Mouse (Mus musculus): ENCODE results near the gene Rimbp3. TPM values are rescaled to one million over a fixed set of nuclear protein-coding genes. Genes with fewer than 3 reads are reported as not detected.
"Not testable (repeated sequence)": the region's sequence is repeated elsewhere in the genome, so short reads cannot be mapped to it uniquely, and the experiment has no call there.

Rimbp3 gene
- polyA plus RNA-seq, 1 experiment, result not detected

DNA sequence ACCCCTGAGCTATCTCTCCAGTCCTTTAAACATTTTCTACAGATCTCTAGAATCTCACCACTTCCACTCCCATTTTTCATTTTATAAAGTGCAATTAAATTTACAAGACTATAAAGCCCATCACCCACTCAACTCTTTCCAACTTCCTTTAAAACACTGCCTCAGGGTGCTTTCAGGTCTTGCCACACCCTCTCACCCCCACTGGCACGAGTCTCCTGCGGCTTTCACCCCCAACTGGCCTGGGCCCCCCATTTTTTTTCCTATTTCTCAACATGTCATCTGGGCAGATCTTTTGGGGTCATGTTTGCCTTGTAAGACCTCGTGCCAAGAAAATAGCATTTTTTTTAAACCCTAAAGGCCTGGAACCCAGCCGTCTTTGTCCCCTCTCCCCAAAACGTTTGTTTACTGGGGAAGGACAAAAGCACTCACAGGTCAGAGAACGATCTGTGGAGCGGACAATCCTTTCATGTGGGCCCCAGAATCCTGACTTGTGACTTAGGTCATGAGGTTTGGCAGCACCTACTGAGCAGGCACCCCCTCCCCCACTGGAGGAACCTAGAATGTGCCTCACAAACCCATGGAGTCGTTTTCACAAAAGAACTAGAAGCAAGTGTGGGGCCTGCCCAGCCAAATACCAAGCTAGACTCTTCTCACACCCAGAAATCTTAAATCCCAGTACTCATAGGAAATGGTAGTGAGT is 8.7 kb downstream of the Rimbp3 start:
- TF ChIP-seq CTCF (IDR thresholded peaks at IDR 0.05; ENCODE audit: low read depth, low read length), result no peak
- TF ChIP-seq POLR2A (IDR thresholded peaks at IDR 0.05; ENCODE audit: borderline replicate concordance, low read depth, low read length), result no peak
- no peak overlapping the region for H3K27ac ChIP-seq (ENCODE audit: insufficient read depth, low read depth, low read length)
- H3K4me3 ChIP-seq (ENCODE audit: insufficient read depth, low read length), result no peak overlapping the region
- H3K4me1 ChIP-seq (ENCODE audit: control insufficient read depth, insufficient read depth, low read length), result peaks cover 10% of the 10 kb centered on the region

DNA sequence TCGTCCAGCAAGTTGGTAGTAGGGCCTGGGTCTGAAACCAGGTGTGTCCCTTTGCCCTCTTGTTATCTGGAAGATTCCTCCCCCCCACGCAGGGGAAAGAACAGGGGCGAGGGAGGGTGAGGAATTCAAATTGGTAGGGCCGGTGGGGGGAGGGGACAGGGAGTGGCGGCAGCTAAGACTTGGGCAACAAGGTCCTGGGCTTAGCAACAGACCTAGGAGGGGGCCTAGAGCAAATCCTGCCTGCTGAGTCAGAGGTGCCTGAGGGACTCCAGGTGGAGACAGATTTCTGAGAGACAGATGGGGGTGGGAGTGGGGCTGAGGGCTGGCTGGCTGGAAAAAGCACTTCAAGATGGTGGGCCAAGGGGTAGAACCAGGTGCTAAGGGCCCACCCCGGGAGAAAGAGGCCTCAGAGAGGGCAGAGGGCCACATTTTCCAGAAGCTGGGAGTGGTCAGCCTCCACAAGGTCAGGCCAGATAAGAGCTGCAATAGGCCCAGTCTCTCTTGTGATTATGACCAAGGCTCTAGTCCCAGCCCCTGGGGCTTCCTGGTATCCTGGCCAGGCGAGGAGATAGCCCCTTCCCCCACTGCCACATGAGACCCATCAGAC is 11.8 kb downstream of the Rimbp3 start:
- no peak for TF ChIP-seq POLR2A (IDR thresholded peaks at IDR 0.05; ENCODE audit: borderline replicate concordance, low read depth, low read length)
- TF ChIP-seq CTCF (IDR thresholded peaks at IDR 0.05; ENCODE audit: low read depth, low read length), result no peak
- no peak overlapping the region for H3K4me3 ChIP-seq (ENCODE audit: insufficient read depth, low read length)

DNA sequence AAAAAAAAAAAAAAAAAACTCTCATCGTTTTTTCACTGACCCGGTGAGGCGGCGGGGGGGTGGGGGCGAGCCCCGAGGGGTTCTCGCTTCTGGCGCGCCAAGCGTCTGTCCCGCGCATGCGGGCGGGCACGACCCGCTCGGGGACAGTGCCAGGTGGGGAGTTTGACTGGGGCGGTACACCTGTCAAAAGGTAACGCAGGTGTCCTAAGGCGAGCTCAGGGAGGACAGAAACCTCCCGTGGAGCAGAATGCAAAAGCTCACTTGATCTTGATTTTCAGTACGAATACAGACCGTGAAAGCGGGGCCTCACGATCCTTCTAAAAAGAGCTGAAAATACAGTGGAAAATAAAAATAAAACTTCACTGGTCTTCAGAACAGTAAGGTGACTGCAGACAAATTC is 13.8 kb downstream of the Rimbp3 start:
- Histone ChIP-seq H3K4me3 (ENCODE audit: insufficient read depth, low read length) (no peak overlapping the region), H3K27ac (ENCODE audit: insufficient read depth, low read depth, low read length) (no peak overlapping the region), H3K4me1 (ENCODE audit: control insufficient read depth, insufficient read depth, low read length) (peaks cover 12% of the 10 kb centered on the region)
- TF ChIP-seq CTCF (IDR thresholded peaks at IDR 0.05; ENCODE audit: low read depth, low read length) (no peak), POLR2A (IDR thresholded peaks at IDR 0.05; ENCODE audit: borderline replicate concordance, low read depth, low read length) (no peak)

More for the DNA sequence above, 11.8 kb downstream of the Rimbp3 start:
- Histone ChIP-seq H3K27ac (ENCODE audit: insufficient read depth, low read depth, low read length) (no peak overlapping the region), H3K4me1 (ENCODE audit: control insufficient read depth, insufficient read depth, low read length) (peaks cover 10% of the 10 kb centered on the region)

DNA sequence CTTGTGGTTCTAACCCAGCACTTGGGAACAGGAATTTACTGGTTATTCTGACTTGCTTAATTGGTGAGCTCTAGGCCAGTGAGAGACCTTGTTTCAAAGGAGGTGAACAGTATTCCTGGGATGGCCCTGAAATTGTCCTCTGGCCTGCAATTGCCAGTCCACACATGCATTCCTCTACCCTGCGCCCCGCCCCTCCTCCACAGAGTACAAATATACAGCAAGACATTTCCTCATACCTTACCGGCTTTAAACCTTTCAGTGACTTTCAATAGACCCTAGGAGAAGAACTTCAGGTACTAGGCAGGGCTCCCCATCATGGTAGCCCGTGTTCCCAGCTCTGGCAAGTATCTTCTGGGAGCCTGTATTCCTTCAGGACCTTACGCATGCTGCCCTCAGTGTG is 17.2 kb downstream of the Rimbp3 start:
- TF ChIP-seq CTCF (IDR thresholded peaks at IDR 0.05; ENCODE audit: low read depth, low read length) (no peak), POLR2A (IDR thresholded peaks at IDR 0.05; ENCODE audit: borderline replicate concordance, low read depth, low read length) (no peak)
- H3K4me1 ChIP-seq (ENCODE audit: control insufficient read depth, insufficient read depth, low read length), result peaks cover 6% of the 10 kb centered on the region
- no peak overlapping the region for H3K4me3 ChIP-seq (ENCODE audit: insufficient read depth, low read length)
- no peak overlapping the region for H3K27ac ChIP-seq (ENCODE audit: insufficient read depth, low read depth, low read length)

GRCm38 (mm10) chr16:17226496-17226895 is 18.1 kb downstream of the Rimbp3 start:
- TF ChIP-seq CTCF (IDR thresholded peaks at IDR 0.05; ENCODE audit: low read depth, low read length) (no peak), POLR2A (IDR thresholded peaks at IDR 0.05; ENCODE audit: borderline replicate concordance, low read depth, low read length) (no peak)
- H3K4me3 ChIP-seq (ENCODE audit: insufficient read depth, low read length), result no peak overlapping the region
- peaks cover 6% of the 10 kb centered on the region for H3K4me1 ChIP-seq (ENCODE audit: control insufficient read depth, insufficient read depth, low read length)
- no peak overlapping the region for H3K27ac ChIP-seq (ENCODE audit: insufficient read depth, low read depth, low read length)

- H3K4me3 ChIP-seq (ENCODE audit: insufficient read depth, low read length); H3K27ac ChIP-seq (ENCODE audit: insufficient read depth, low read depth, low read length): not testable (repeated sequence)
- H3K4me1 ChIP-seq (ENCODE audit: control insufficient read depth, insufficient read depth, low read length), result peaks cover 17% of the 10 kb centered on the region
Measured at GRCm38 (mm10) chr16:17231523-17231922, 23.1 kb downstream of the Rimbp3 start.

DNA sequence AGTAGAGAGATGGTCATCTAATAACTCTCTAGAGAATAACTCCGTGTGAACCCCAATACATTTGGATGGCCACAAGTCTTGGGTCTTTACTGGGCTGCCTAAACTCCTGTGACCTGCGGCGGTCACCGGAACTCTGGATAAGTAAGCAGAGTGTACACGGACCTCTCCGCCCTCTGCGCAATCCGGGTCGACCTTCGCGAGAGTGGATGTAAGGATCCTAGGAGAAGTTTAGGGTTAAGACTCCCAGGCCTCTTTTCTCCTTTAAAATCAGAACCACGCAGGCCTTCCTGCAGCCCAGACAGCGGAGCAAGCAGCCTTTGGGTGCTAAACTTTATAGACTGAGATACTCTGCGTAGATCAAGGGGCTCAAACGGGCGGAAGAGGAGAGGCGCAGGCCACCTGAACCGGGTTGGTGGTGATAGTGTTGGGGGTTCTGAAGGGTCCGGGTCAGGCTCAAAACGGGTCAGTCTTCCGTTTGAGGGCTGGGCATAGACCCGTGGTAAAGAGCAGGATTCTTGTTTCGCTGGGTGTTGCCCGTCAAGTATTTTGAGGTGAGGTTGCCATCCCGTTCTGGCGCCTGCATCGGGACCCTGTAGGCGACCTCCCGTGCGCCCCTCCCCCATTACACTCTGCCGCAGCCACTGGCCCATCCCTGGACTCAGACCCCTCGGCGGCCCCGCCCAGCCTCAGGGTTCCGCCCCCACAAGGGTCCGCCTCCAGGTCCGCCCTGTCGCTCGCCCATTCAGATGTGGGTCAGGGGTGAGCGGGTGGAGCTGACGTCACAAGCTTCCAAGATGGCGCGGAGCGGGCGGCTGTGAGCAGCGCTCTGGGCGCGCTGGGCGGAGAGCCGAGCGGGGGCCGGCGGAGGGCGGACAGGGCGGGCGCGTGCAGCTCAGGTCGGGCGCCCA is 24.6 kb downstream of the Rimbp3 start, which contains the start of gene Hic2:
Gene Hic2, plus strand, starts transcription at position 779 of the 908 bp plus-strand sequence.
- H3K27ac ChIP-seq (ENCODE audit: insufficient read depth, low read depth, low read length), result peak within 1 kb of the TSS; percentile 26; the same call in 1 of the 2 replicates
- H3K4me3 ChIP-seq (ENCODE audit: insufficient read depth, low read length), result peak within 1 kb of the TSS; percentile 69
- no peak for TF ChIP-seq CTCF (IDR thresholded peaks at IDR 0.05; ENCODE audit: low read depth, low read length)
- TF ChIP-seq POLR2A (IDR thresholded peaks at IDR 0.05; ENCODE audit: borderline replicate concordance, low read depth, low read length), result no peak
- peaks cover 17% of the 10 kb centered on the region for H3K4me1 ChIP-seq (ENCODE audit: control insufficient read depth, insufficient read depth, low read length)

DNA sequence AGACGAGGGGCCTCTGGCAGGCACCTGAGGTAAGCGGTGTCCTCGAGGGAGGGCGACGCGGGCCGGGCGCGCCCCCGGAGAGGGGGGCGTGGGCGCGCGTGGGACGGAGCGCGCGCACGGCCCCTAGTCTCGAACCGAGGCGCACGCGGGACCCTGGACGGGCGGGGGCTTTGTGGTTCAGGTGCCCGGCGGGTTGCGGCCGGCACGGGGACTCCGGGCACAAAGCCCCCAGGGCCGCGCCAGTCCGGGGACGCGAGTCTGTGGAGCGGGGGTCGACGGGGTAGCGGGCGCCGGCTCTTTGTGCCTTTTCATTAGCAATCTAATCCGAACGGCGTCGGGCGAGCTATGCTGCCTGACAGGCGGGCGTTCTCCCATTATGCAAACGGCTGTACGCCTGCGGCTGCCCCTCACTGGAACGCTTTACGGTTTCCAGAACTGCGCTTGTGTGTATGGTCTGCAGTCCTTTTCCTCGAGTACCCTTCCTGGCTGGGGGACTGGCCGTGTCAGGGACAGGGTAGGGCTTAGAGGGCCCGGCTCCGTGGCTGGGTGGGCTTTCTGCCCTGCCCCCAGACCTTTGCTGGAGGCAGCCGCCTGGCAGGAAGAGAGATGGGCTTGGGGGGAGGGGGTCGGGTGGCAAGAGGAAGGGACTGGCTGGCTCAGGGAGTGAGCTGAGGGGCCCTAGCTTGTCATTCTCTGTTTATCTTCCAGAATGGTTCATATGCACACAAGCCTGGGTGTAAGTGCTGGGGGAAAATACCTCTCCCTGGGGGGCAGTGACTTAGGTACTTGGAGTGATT is 25.5 kb downstream of the Rimbp3 start:
- peak overlapping the region; percentile 69 for H3K4me3 ChIP-seq (ENCODE audit: insufficient read depth, low read length)
- peaks cover 25% of the 10 kb centered on the region for H3K4me1 ChIP-seq (ENCODE audit: control insufficient read depth, insufficient read depth, low read length)
- peak overlapping the region; percentile 26; the same call in 1 of the 2 replicates for H3K27ac ChIP-seq (ENCODE audit: insufficient read depth, low read depth, low read length)
- TF ChIP-seq POLR2A (IDR thresholded peaks at IDR 0.05; ENCODE audit: borderline replicate concordance, low read depth, low read length) (no peak), CTCF (IDR thresholded peaks at IDR 0.05; ENCODE audit: low read depth, low read length) (no peak)

GRCm38 (mm10) chr16:17234499-17234895 is 26.1 kb downstream of the Rimbp3 start:
- TF ChIP-seq POLR2A (IDR thresholded peaks at IDR 0.05; ENCODE audit: borderline replicate concordance, low read depth, low read length) (no peak), CTCF (IDR thresholded peaks at IDR 0.05; ENCODE audit: low read depth, low read length) (no peak)
- H3K4me1 ChIP-seq (ENCODE audit: control insufficient read depth, insufficient read depth, low read length), result peaks cover 25% of the 10 kb centered on the region
- peak overlapping the region; percentile 69 for H3K4me3 ChIP-seq (ENCODE audit: insufficient read depth, low read length)
- no peak overlapping the region for H3K27ac ChIP-seq (ENCODE audit: insufficient read depth, low read depth, low read length)

All from bone marrow macrophage, adult 2 months (primary cell).